Mouse (Mus musculus) embryonic fibroblast, embryonic 13.5 days (primary cell): ENCODE results near the gene C1qtnf6.

Source experiments
- CTCF ChIP-seq: IDR thresholded peaks from 2 replicates; pipeline ENCODE4 v1.5.1; 2011; ENCODE audit warnings: mild to moderate bottlenecking, control low read depth, low read length, moderate library complexity, borderline replicate concordance; ENCODE audit not compliant: insufficient read depth
- POLR2A ChIP-seq: IDR thresholded peaks from 2 replicates; pipeline ENCODE4 v1.6.1; 2011; ENCODE audit warnings: low read depth, mild to moderate bottlenecking, control low read depth, low read length, moderate library complexity

- TF ChIP-seq CTCF (no peak), POLR2A (no peak)
Measured at GRCm38 (mm10) chr15:78531451-78531720, 170 bp upstream of the C1qtnf6 start.
